ENCODE assay signal across 24 mouse cellular contexts in the genomic region with DNA sequence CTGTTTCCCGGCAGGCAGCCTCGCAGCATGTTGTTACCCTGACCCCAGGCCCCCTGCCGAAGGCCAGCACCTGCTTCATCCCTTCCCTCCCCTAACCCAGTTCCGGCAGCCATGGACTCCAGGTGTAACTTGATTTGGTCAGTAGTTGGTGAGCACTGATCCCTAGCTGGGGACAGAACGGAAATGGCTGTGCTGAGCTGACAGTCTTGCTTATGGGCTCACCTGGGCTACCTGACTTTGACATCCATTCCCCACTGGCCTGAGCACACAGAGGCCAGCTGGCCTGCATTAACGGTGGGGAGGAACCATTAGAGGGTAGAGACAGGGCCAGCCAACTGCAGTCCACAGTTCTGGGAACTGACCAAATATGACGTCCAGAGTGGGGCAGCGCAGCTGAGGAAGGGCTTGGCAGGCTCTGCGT. TPM values are rescaled to one million over a fixed set of nuclear protein-coding genes. Genes with fewer than 3 reads are reported as not detected.
DNase-seq lines count a peak whose midpoint lies in the region; ATAC-seq and TF ChIP-seq lines count a peak whose summit lies in the region.
"Had no signal": no experiment of that assay in that cellular context is flagged by ENCODE, and none has a peak within 500 bp of the region (broad histone marks: within the 10 kb centered on the region; RNA-seq: fewer than 3 reads in every experiment).

No protein-coding gene starts in this region.

- no peaks in the 10 kb centered on the region for H3K9me3 ChIP-seq in intestine, embryonic 15.5 days
- H3K9me3 ChIP-seq: embryonic facial prominence, embryonic 10.5 days; embryonic facial prominence, embryonic 15.5 days; forebrain, embryonic 12.5 days; hindbrain, embryonic 10.5 days; liver, embryonic 15.5 days; midbrain, embryonic 15.5 days had no signal

- H3K4me1 ChIP-seq in intestine, embryonic 15.5 days (replicated peaks) = no peaks in the 10 kb centered on the region
- H3K4me1 ChIP-seq: embryonic facial prominence, embryonic 10.5 days; embryonic facial prominence, embryonic 15.5 days; liver, embryonic 15.5 days; midbrain, embryonic 15.5 days had no signal

- no peak for DNase-seq in left cerebral cortex, adult 2 months (ENCODE audit: extremely low spot score in 1 of 2, low spot score in 2 of 2)
- no peak for DNase-seq in left cerebral cortex, adult 8-10 months (ENCODE audit: low spot score in 2 of 2)
- peak; percentile 73 for DNase-seq in cerebellum, adult 8-10 months
- peak; percentile 77 to 78 for DNase-seq in cerebellum, postnatal 25 days
- no peak for DNase-seq in urinary bladder, adult 18-20 months (ENCODE audit: low spot score in 2 of 2)
- DNase-seq in right cerebral cortex, adult 18-20 months = no peak
- DNase-seq: adrenal gland, postnatal 14 days; forebrain, postnatal 0 days; gastrocnemius, postnatal 14 days; heart, postnatal 14 days; kidney, postnatal 14 days; liver; lung, embryonic 14.5 days; lung, postnatal 14 days had no signal

- TF ChIP-seq CTCF in left cerebral cortex, adult 2 months (IDR thresholded peaks at IDR 0.05) = no peak

- H3K27ac ChIP-seq in left cerebral cortex, adult 2 months = 0 out of 2 replicates have a peak overlapping the region, but pooled peaks have one; percentile 28
- no peak overlapping the region for H3K27ac ChIP-seq in intestine, embryonic 15.5 days
- H3K27ac ChIP-seq: embryonic facial prominence, embryonic 10.5 days; embryonic facial prominence, embryonic 15.5 days; forebrain, embryonic 12.5 days; hindbrain, embryonic 10.5 days; liver, embryonic 15.5 days; midbrain, embryonic 15.5 days had no signal

- H3K36me3 ChIP-seq in intestine, embryonic 15.5 days = no peaks in the 10 kb centered on the region
- H3K36me3 ChIP-seq: embryonic facial prominence, embryonic 10.5 days; embryonic facial prominence, embryonic 15.5 days; forebrain, embryonic 12.5 days; liver, embryonic 15.5 days had no signal

- H3K4me3 ChIP-seq in left cerebral cortex, adult 2 months = no peak overlapping the region
- H3K4me3 ChIP-seq in intestine, embryonic 15.5 days (replicated peaks) = no peak overlapping the region
- H3K4me3 ChIP-seq: embryonic facial prominence, embryonic 10.5 days; embryonic facial prominence, embryonic 15.5 days; forebrain, embryonic 12.5 days; hindbrain, embryonic 10.5 days; liver, embryonic 15.5 days; midbrain, embryonic 15.5 days had no signal

- intact Hi-C loops in left cerebral cortex, adult 2 months (cut with DNase I) = no loop called here

- WGBS in intestine, embryonic 15.5 days = 77% methylated on average over 9 of the region's 9 CpGs

- ATAC-seq in cerebellum, adult (ENCODE audit: insufficient number of reproducible peaks, low FRiP score, low TSS enrichment) = peak; percentile 72
- ATAC-seq in intestine, embryonic 15.5 days = no peak
- ATAC-seq: forebrain, postnatal 0 days; hindbrain, embryonic 16.5 days; intestine, embryonic 16.5 days; midbrain, embryonic 15.5 days had no signal

- no peak overlapping the region for H3K9ac ChIP-seq in intestine, embryonic 15.5 days
- H3K9ac ChIP-seq: embryonic facial prominence, embryonic 15.5 days; forebrain, embryonic 12.5 days; forebrain, postnatal 0 days; liver, embryonic 15.5 days; lung, embryonic 14.5 days; midbrain, embryonic 15.5 days had no signal

- H3K4me2 ChIP-seq in intestine, embryonic 15.5 days (replicated peaks) = no peak overlapping the region
- H3K4me2 ChIP-seq: embryonic facial prominence, embryonic 15.5 days; forebrain, embryonic 12.5 days; liver, embryonic 15.5 days; lung, embryonic 14.5 days; midbrain, embryonic 15.5 days had no signal

- H3K27me3 ChIP-seq in intestine, embryonic 15.5 days (replicated peaks) = no peaks in the 10 kb centered on the region
- H3K27me3 ChIP-seq: embryonic facial prominence, embryonic 15.5 days; forebrain, embryonic 12.5 days; liver, embryonic 15.5 days; midbrain, embryonic 15.5 days had no signal

RNA-seq across cellular contexts. Expression of a gene that starts 58.3 kb away (rescaled TPM):
- total RNA-seq in left cerebral cortex, adult 2 months (2021) = 100 to 1,000 TPM; 243 to 258 TPM
- 100 to 1,000 TPM; 177 to 203 (median 185) TPM for total RNA-seq in left cerebral cortex, adult 8-10 months (2022)
- 3.3 and 4.5 TPM in 2 replicates for polyA plus RNA-seq in intestine, embryonic 15.5 days (2015; fragmentation: Nextera tagmentation; extraction: Ambion mirVana)

Comparison
In these comparisons a context has a peak if more than half of its experiments do, and no peak if none do; other contexts are left out.
1. DNase-seq: peak in cerebellum, adult 8-10 months (single experiment) and cerebellum, postnatal 25 days (2 of 2); none in left cerebral cortex, adult 2 months (0 of 2), left cerebral cortex, adult 8-10 months (0 of 2), urinary bladder, adult 18-20 months (0 of 2) and right cerebral cortex, adult 18-20 months (single experiment).